In the genomic region with DNA sequence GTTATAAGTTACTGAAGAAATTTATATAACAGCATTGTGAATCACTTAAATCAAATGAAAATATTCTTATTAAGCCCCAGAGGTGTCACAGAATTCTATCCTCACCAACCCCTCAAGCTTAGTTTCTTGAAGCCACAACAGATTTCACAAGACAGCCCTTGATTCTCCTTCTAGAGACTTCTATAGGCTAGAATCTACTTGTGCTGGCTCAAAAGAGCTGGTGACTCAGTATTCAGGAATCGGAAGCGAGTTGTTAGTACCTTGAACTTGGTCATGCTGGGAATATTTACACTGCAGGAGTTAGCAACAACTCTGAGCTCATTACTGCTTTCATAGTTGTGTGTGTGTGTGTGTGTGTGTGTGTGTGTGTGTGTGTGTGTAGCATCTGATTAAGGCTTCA, we compare ENCODE assay signal across 26 mouse cellular contexts. TPM values are rescaled to one million over a fixed set of nuclear protein-coding genes. Genes with fewer than 3 reads are reported as not detected.
DNase-seq lines count a peak whose midpoint lies in the region; ATAC-seq and TF ChIP-seq lines count a peak whose summit lies in the region.
"Had no signal": no experiment of that assay in that cellular context is flagged by ENCODE, and none has a peak within 500 bp of the region (broad histone marks: within the 10 kb centered on the region; RNA-seq: fewer than 3 reads in every experiment).

No protein-coding gene starts in this region.

- no peaks in the 10 kb centered on the region for H3K4me1 ChIP-seq in lung, postnatal 0 days (ENCODE audit: insufficient read depth, low read depth, low read length)
- H3K4me1 ChIP-seq: embryonic facial prominence, embryonic 10.5 days; embryonic facial prominence, embryonic 12.5 days; forebrain, embryonic 10.5 days; forebrain, embryonic 12.5 days had no signal

- no peaks in the 10 kb centered on the region for H3K27me3 ChIP-seq in lung, postnatal 0 days (replicated peaks; ENCODE audit: insufficient read depth, low read length)
- H3K27me3 ChIP-seq in Patski (no peaks in the 10 kb centered on the region), myocyte (ENCODE audit: control insufficient read depth, insufficient read depth, insufficient read length) (no peaks in the 10 kb centered on the region)
- H3K27me3 ChIP-seq: CH12.LX; embryonic facial prominence, embryonic 12.5 days had no signal

- CTCF ChIA-PET in Patski (lab: Charles Lee) = interaction anchor here (1.0 to 1.9 kb wide), 3 partner anchors 11 to 39 kb away, joined by 3 to 7 read pairs (median 4); no protein-coding TSS in a partner anchor

- TF ChIP-seq EP300 in lung, postnatal 0 days (IDR thresholded peaks at IDR 0.05) = no peak

- no peaks in the 10 kb centered on the region for H3K9me3 ChIP-seq in lung, postnatal 0 days (ENCODE audit: low read length)
- H3K9me3 ChIP-seq: embryonic facial prominence, embryonic 10.5 days; embryonic facial prominence, embryonic 12.5 days; forebrain, embryonic 10.5 days; forebrain, embryonic 12.5 days; G1E had no signal

- peak; percentile 24 for DNase-seq in lung, postnatal 0 days (ENCODE audit: low spot score)
- no peak for DNase-seq in lung, postnatal 14 days
- peak; percentile 47 for DNase-seq in Muller cell, postnatal 12 days (ENCODE audit: inconsistent ontology term)
- DNase-seq in Patski (ENCODE audit: low read depth, low spot score) = peak; percentile 37
- no peak for DNase-seq in left cerebral cortex, adult 8-10 months (ENCODE audit: low spot score in 2 of 2)
- no peak for DNase-seq in left cerebral cortex, postnatal 14 days (ENCODE audit: low spot score in 2 of 2)
- DNase-seq in layer of hippocampus, adult 9-11 months = no peak
- DNase-seq: adrenal gland, adult 2 months; adrenal gland, postnatal 10 days; adrenal gland, postnatal 36 days; cerebellum, adult 11-12 months; cerebellum, adult 2 months; cerebellum, adult 9-10 months; cerebellum, postnatal 10 days; cerebellum, postnatal 25 days had no signal

- WGBS in lung, postnatal 0 days = 68% methylated on average over 2 of the region's 2 CpGs

- no peak for TF ChIP-seq CTCF in lung, postnatal 0 days (IDR thresholded peaks at IDR 0.05)
- TF ChIP-seq CTCF in Patski (IDR thresholded peaks at IDR 0.05) = no peak

- TF ChIP-seq POLR2A in myocyte (IDR thresholded peaks at IDR 0.05; ENCODE audit: insufficient read length, low read depth) = no peak

- H3K4me2 ChIP-seq in lung, postnatal 0 days (replicated peaks; ENCODE audit: low read depth, low read length) = no peak overlapping the region
- H3K4me2 ChIP-seq in myocyte (ENCODE audit: low read depth) = no peak overlapping the region
- H3K4me2 ChIP-seq: embryonic facial prominence, embryonic 12.5 days; forebrain, embryonic 12.5 days had no signal

- no peak overlapping the region for H3K9ac ChIP-seq in lung, postnatal 0 days (replicated peaks; ENCODE audit: low read depth)
- H3K9ac ChIP-seq: embryonic facial prominence, embryonic 12.5 days; forebrain, embryonic 12.5 days had no signal

- intact Hi-C loops in left cerebral cortex, postnatal 14 days (cut with DNase I) = no loop called here

- no peak overlapping the region for H3K4me3 ChIP-seq in lung, postnatal 0 days (ENCODE audit: low read depth, low read length)
- no peak overlapping the region for H3K4me3 ChIP-seq in myocyte
- H3K4me3 ChIP-seq: embryonic facial prominence, embryonic 10.5 days; embryonic facial prominence, embryonic 12.5 days; erythroblast, embryonic 14.5 days; forebrain, embryonic 10.5 days; forebrain, embryonic 12.5 days had no signal

- H3K27ac ChIP-seq in lung, postnatal 0 days (ENCODE audit: low read length) = no peak overlapping the region
- H3K27ac ChIP-seq: embryonic facial prominence, embryonic 10.5 days; embryonic facial prominence, embryonic 12.5 days; forebrain, embryonic 10.5 days; forebrain, embryonic 12.5 days had no signal

- peak; percentile 61 for ATAC-seq in lung, postnatal 0 days
- peak; percentile 77 for ATAC-seq in Patski
- ATAC-seq: CD4-positive, CD25-positive, alpha-beta regulatory T cell, adult 4 months; forebrain, embryonic 14.5 days; forebrain, embryonic 16.5 days had no signal

- H3K36me3 ChIP-seq in lung, postnatal 0 days (ENCODE audit: insufficient read depth, low read length) = no peaks in the 10 kb centered on the region
- no peaks in the 10 kb centered on the region for H3K36me3 ChIP-seq in myocyte (ENCODE audit: control insufficient read depth, insufficient read depth)
- H3K36me3 ChIP-seq: embryonic facial prominence, embryonic 10.5 days; embryonic facial prominence, embryonic 12.5 days; forebrain, embryonic 10.5 days; forebrain, embryonic 12.5 days; G1E had no signal

- in situ Hi-C loops in Patski (cut with MboI; ENCODE audit: low pct_unique_long_range_greater_than_20kb) = no loop called here

- no peaks in the 10 kb centered on the region for H3K79me2 ChIP-seq in myocyte (ENCODE audit: control insufficient read depth, insufficient read depth)

- POLR2A ChIA-PET in Patski (lab: Charles Lee) = interaction anchor here (0.8 kb wide), 1 partner anchor 27 kb away, joined by 3 read pairs; no protein-coding TSS in a partner anchor

- H3ac ChIP-seq in myocyte (ENCODE audit: control insufficient read depth, insufficient read length) = no peak overlapping the region

TF ChIP-seq in myocyte, 11 proteins besides CTCF, POLR2A, EP300 and RAD21:
- TF ChIP-seq CEBPB (IDR thresholded peaks at IDR 0.05; ENCODE audit: insufficient read depth, poor library complexity, severe bottlenecking) (0 out of 2 replicates have a peak, but pooled peaks have one; percentile 0), REST (IDR thresholded peaks at IDR 0.05; ENCODE audit: insufficient read depth, insufficient read length) (no peak)

RNA-seq across cellular contexts. Expression of a gene that starts 41.8 kb away (rescaled TPM):
- polyA plus RNA-seq in lung, postnatal 0 days (2015; fragmentation: Nextera tagmentation; extraction: Ambion mirVana) = 0.17 and 0.18 TPM in 2 replicates
- polyA plus RNA-seq in Patski (2021) = 0.14 TPM
- 0.06 TPM for polyA plus RNA-seq in myocyte (2012; fragmentation: generic; extraction: Trizol)
- 100 to 1,000 TPM; 399 to 552 (median 437) TPM for total RNA-seq in left cerebral cortex, adult 8-10 months (2022)
- total RNA-seq in left cerebral cortex, postnatal 14 days (2021) = 100 to 1,000 TPM; 327 to 345 TPM
- total RNA-seq: CH12.LX had no signal
- polyA plus RNA-seq: CD4-positive, CD25-positive, alpha-beta regulatory T cell, adult 4 months; erythroblast, embryonic 14.5 days; G1E had no signal

Comparison
In these comparisons a context has a peak if more than half of its experiments do, and no peak if none do; other contexts are left out.
1. DNase-seq: peak in lung, postnatal 0 days (single experiment), Muller cell, postnatal 12 days (single experiment) and Patski (single experiment); none in lung, postnatal 14 days (single experiment), left cerebral cortex, adult 8-10 months (0 of 2), left cerebral cortex, postnatal 14 days (0 of 2) and layer of hippocampus, adult 9-11 months (single experiment).